Mouse (Mus musculus) spleen, adult 2 months (tissue): ENCODE measurements around the gene Cchcr1.

Source experiments
- CTCF ChIP-seq: fragments of 200-500 bp; IDR thresholded peaks from 2 replicates; pipeline ENCODE4 v1.5.1; 2011; ENCODE audit warnings: mild to moderate bottlenecking, inconsistent platforms; ENCODE audit not compliant: insufficient read depth, insufficient read length, insufficient replicate concordance; ENCODE audit errors: extremely low read depth
- POLR2A ChIP-seq: fragments of 200-500 bp; IDR thresholded peaks from 2 replicates; pipeline ENCODE4 v1.6.1; 2011; ENCODE audit warnings: low read depth, low read length, inconsistent platforms

DNA sequence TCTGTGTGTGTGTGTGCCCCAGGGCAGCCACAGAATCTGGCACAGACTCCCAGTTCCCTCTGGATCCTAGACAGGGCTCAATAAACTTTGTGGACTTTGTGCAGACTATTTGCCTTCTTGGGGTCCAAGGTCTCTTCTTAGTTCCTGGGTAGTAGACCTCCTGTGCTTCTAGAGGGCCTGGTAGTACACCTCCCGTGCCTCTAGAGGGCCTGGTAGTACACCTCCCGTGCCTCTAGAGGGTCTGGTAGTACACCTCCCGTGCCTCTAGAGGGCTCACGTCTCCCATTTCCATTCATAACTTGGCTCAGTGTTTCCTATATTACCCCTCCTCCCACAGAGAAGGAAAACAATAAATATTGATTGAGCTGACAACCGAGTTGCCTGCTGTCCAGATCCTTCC, 39.9 kb downstream of the Cchcr1 start:
- TF ChIP-seq CTCF, result peak; percentile 22; the same call in 1 of the 2 replicates
- no peak for TF ChIP-seq POLR2A
